Mouse (Mus musculus) intestine, postnatal 0 days (tissue): ENCODE results near the gene Fam193a. TPM values are rescaled to one million over a fixed set of nuclear protein-coding genes. Genes with fewer than 3 reads are reported as not detected.

Experiments
- ATAC-seq: fragments of 200-750 bp; cut with Nextera tagmentation; 2 replicates; pipeline ENCODE4 v1.8.0; 2017; ENCODE audit warnings: mild to moderate bottlenecking, moderate TSS enrichment, moderate library complexity
- H3K27ac ChIP-seq: fragments of 300-500 bp; sonication (generic); 2 replicates; pipeline ENCODE4 v1.5.1; 2014; ENCODE audit warnings: mild to moderate bottlenecking, low read depth, low read length, moderate library complexity
- H3K27me3 ChIP-seq: fragments of 300-500 bp; sonication (generic); replicated peaks from 2 replicates; pipeline ENCODE4 v1.6.1; 2014; ENCODE audit warnings: low read length, mixed read lengths; ENCODE audit not compliant: control insufficient read depth, insufficient read depth
- H3K36me3 ChIP-seq: fragments of 300-500 bp; sonication (generic); 2 replicates; pipeline ENCODE4 v1.6.1; 2014; ENCODE audit warnings: mild to moderate bottlenecking, moderate library complexity; ENCODE audit not compliant: control insufficient read depth, insufficient read depth
- H3K4me1 ChIP-seq: fragments of 300-500 bp; sonication (generic); replicated peaks from 2 replicates; pipeline ENCODE4 v1.6.1; 2014; ENCODE audit warnings: antibody characterized with exemption, low read length, mixed read lengths; ENCODE audit not compliant: control insufficient read depth, insufficient read depth
- H3K4me2 ChIP-seq: fragments of 300-500 bp; sonication (generic); replicated peaks from 2 replicates; pipeline ENCODE4 v1.6.1; 2014; ENCODE audit warnings: low read depth, mild to moderate bottlenecking, moderate library complexity
- H3K4me3 ChIP-seq: fragments of 300-500 bp; sonication (generic); 2 replicates; pipeline ENCODE4 v1.5.1; 2014; ENCODE audit warnings: low read depth, low read length
- H3K9ac ChIP-seq: fragments of 300-500 bp; sonication (generic); 2 replicates; pipeline ENCODE4 v1.6.1; 2014; ENCODE audit warnings: mild to moderate bottlenecking, low read depth, low read length
- H3K9me3 ChIP-seq: fragments of 300-500 bp; sonication (generic); 2 replicates; pipeline ENCODE4 v1.6.1; 2016; ENCODE audit warnings: mixed run types; ENCODE audit not compliant: control insufficient read depth
- CTCF ChIP-seq: sonication (generic); IDR thresholded peaks from 2 replicates; pipeline ENCODE4 v1.5.1; 2016; ENCODE audit warnings: low read depth, mild to moderate bottlenecking, control low read depth, antibody characterized with exemption, moderate library complexity
- WGBS: fragments of 180-500 bp; shearing (Covaris S2); extraction: QIAGEN DNeasy Blood & Tissue Kit; methylation state at CpG from one replicate; pipeline ENCODE4 v1.1.7; 2014; 5-methylcytosine and 5-hydroxymethylcytosine counted together
- polyA plus RNA-seq: library from polyadenylated mRNA; unstranded; fragments of >200 nt; fragmentation: Nextera tagmentation; extraction: Ambion mirVana; gene quantifications from 2 replicates; pipeline ENCODE4 v1.2.1, GENCODE M21; 2015

Gene Fam193a
- polyA plus RNA-seq, 1 experiment from 2014 or later = 4.3 TPM

GRCm38 (mm10) chr5:34372541-34372940 lies 2.8 kb downstream of the Fam193a start:
- Histone ChIP-seq H3K9me3 (no peaks in the 10 kb centered on the region), H3K4me3 (no peak overlapping the region), H3K27ac (no peak overlapping the region), H3K27me3 (no peaks in the 10 kb centered on the region), H3K36me3 (no peaks in the 10 kb centered on the region), H3K4me2 (no peak overlapping the region), H3K4me1 (0 out of 2 replicates have a peak, but pooled peaks cover 3% of the 10 kb centered on the region), H3K9ac (no peak overlapping the region)
- ATAC-seq = no peak
- TF ChIP-seq CTCF = no peak

- H3K9me3 ChIP-seq = no peaks in the 10 kb centered on the region
- TF ChIP-seq CTCF = no peak
Measured at GRCm38 (mm10) chr5:34378787-34379186, 9.1 kb downstream of the Fam193a start.

DNA sequence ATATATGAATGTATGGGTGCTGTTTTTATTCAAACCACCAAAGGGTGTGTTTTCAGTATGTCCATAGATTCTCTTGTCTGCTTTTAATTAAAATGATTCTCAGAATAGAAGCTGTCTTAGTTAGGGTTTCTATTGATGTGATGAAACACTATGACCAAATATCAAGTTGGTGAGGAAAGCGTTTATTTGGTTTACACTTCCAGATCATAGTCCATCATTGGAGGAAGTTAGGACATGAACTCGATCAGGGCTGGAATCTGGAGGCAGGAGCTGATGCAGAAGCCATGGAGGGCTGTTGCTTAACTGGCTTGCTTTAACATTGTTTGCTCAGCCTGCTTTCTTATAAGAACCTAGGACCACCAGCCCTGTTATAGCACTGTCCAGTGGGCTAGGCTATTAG lies 12.0 kb downstream of the Fam193a start:
- Histone ChIP-seq H3K36me3 (no peaks in the 10 kb centered on the region), H3K27ac (no peak overlapping the region), H3K4me3 (no peak overlapping the region), H3K9me3 (no peaks in the 10 kb centered on the region), H3K9ac (no peak overlapping the region), H3K4me1 (no peaks in the 10 kb centered on the region), H3K27me3 (no peaks in the 10 kb centered on the region), H3K4me2 (no peak overlapping the region)
- no peak for TF ChIP-seq CTCF
- WGBS = 53% methylated on average over 2 of the region's 2 CpGs
- no peak for ATAC-seq

More at GRCm38 (mm10) chr5:34378787-34379186, 9.1 kb downstream of the Fam193a start:
- no peak overlapping the region for H3K4me2 ChIP-seq
- H3K27ac ChIP-seq = no peak overlapping the region
- no peak overlapping the region for H3K9ac ChIP-seq
- no peak overlapping the region for H3K4me3 ChIP-seq
- H3K36me3 ChIP-seq = no peaks in the 10 kb centered on the region
- no peaks in the 10 kb centered on the region for H3K27me3 ChIP-seq
- H3K4me1 ChIP-seq = no peaks in the 10 kb centered on the region
- no peak for ATAC-seq

DNA sequence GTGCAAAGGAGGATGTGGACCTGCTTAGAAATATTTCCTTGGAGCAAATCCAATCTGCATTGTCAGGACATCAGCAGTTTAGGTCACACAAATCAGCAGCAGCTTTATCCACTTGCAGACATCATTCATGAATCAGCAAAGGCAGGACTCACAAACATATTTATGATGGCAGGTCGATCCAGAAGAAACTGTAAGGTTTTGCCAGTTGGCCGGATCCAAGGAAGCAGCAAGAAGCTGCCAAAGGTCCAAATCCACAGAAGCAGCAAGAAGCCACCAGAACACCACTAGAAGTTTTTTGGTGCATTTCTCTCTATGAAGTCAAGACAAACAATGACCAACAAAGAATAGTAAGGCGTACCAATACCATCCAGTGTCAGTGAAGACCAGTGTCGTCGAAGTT lies 15.9 kb downstream of the Fam193a start:
- Histone ChIP-seq H3K4me3 (no peak overlapping the region), H3K27ac (no peak overlapping the region), H3K9ac (no peak overlapping the region), H3K36me3 (no peaks in the 10 kb centered on the region), H3K9me3 (no peaks in the 10 kb centered on the region), H3K4me1 (no peaks in the 10 kb centered on the region), H3K4me2 (no peak overlapping the region), H3K27me3 (no peaks in the 10 kb centered on the region)
- ATAC-seq = no peak
- WGBS = 96% methylated on average over 5 of the region's 5 CpGs
- TF ChIP-seq CTCF = no peak

DNA sequence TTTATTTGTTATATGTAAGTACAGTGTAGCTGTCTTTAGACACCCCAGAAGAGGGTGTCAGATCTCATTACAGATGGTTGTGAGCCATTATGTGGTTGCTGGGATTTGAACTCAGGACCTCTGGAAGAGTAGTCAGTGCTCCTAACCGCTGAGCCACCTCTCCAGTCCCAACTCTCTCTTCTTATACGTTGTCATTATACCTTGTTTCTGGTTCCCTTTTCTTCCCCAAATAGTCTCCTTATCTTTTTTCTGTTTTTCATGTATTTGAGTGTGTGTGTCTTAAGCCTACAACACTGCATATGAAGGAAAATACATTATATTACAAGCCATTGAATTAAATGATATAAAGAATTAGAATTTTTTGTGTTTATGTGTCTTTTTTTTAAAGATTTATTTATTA lies 17.0 kb downstream of the Fam193a start:
- H3K27me3 ChIP-seq = no peaks in the 10 kb centered on the region
- no peak for ATAC-seq
- WGBS = 96% methylated on average over 2 of the region's 2 CpGs
- no peaks in the 10 kb centered on the region for H3K36me3 ChIP-seq
- no peaks in the 10 kb centered on the region for H3K4me1 ChIP-seq
- H3K9ac ChIP-seq = no peak overlapping the region
- no peaks in the 10 kb centered on the region for H3K9me3 ChIP-seq
- H3K4me2 ChIP-seq = no peak overlapping the region
- no peak for TF ChIP-seq CTCF
- no peak overlapping the region for H3K27ac ChIP-seq
- no peak overlapping the region for H3K4me3 ChIP-seq

DNA sequence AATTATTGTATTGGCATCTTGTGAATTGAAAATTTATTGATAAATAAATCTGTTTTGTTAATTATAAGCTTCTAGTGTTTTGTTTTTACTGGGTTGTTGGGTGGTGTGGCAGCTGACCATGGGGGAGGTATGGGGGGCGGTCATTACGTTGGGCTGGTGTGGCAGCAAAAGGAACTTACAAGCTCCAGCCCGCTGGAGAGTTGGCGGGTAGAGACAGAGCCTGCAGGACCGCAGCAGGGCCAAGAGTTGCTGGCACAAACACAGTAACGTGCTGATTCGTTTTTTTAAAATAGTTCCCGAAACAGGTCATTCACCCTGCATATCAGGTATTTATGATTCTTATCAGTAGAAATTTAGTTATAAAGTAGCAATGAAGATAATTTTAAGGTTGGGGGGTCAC lies 23.5 kb downstream of the Fam193a start:
- WGBS = 86% methylated on average over 8 of the region's 8 CpGs
- H3K36me3 ChIP-seq = no peaks in the 10 kb centered on the region
- no peak overlapping the region for H3K27ac ChIP-seq
- no peaks in the 10 kb centered on the region for H3K4me1 ChIP-seq
- H3K4me2 ChIP-seq = no peak overlapping the region
- no peak for ATAC-seq
- no peaks in the 10 kb centered on the region for H3K9me3 ChIP-seq
- TF ChIP-seq CTCF = no peak
- H3K4me3 ChIP-seq = no peak overlapping the region
- no peak overlapping the region for H3K9ac ChIP-seq
- H3K27me3 ChIP-seq = no peaks in the 10 kb centered on the region

GRCm38 (mm10) chr5:34395347-34395746 lies 25.6 kb downstream of the Fam193a start:
- H3K36me3 ChIP-seq = no peaks in the 10 kb centered on the region
- no peak overlapping the region for H3K4me3 ChIP-seq
- no peaks in the 10 kb centered on the region for H3K27me3 ChIP-seq
- TF ChIP-seq CTCF = no peak
- H3K4me2 ChIP-seq = no peak overlapping the region
- no peak overlapping the region for H3K27ac ChIP-seq
- H3K9ac ChIP-seq = no peak overlapping the region
- no peaks in the 10 kb centered on the region for H3K4me1 ChIP-seq
- no peak for ATAC-seq
- H3K9me3 ChIP-seq = no peaks in the 10 kb centered on the region
- 63% methylated on average over 1 of the region's 1 CpGs for WGBS
